Mouse (Mus musculus) ES-Bruce4 (cell line): Measurements from ENCODE around the gene Hnrnph2. TPM values are rescaled to one million over a fixed set of nuclear protein-coding genes. Genes with fewer than 3 reads are reported as not detected.

Source experiments
- H3K27ac ChIP-seq: 2 replicates; pipeline ENCODE4 v1.5.1; 2012; ENCODE audit warnings: low read length, inconsistent platforms; ENCODE audit not compliant: insufficient read depth
- H3K27me3 ChIP-seq: 2 replicates; pipeline ENCODE4 v1.6.1; 2012; ENCODE audit warnings: mild to moderate bottlenecking, low read length, inconsistent platforms; ENCODE audit not compliant: control insufficient read depth, poor library complexity, insufficient read depth, severe bottlenecking
- H3K36me3 ChIP-seq: 2 replicates; pipeline ENCODE4 v1.6.1; 2012; ENCODE audit warnings: inconsistent platforms, mild to moderate bottlenecking, low read length, moderate library complexity; ENCODE audit not compliant: control insufficient read depth, poor library complexity, insufficient read depth, severe bottlenecking
- H3K4me1 ChIP-seq: one replicate; pipeline ENCODE4 v1.8.1; 2011; ENCODE audit warnings: low read length; ENCODE audit not compliant: control insufficient read depth, insufficient read depth
- H3K4me3 ChIP-seq: 2 replicates; pipeline ENCODE4 v1.5.1; 2011; ENCODE audit warnings: low read depth, mild to moderate bottlenecking, low read length
- H3K9ac ChIP-seq: 2 replicates; pipeline ENCODE4 v1.6.1; 2012; ENCODE audit warnings: low read depth, mild to moderate bottlenecking, inconsistent platforms; ENCODE audit not compliant: poor library complexity, severe bottlenecking
- H3K9me3 ChIP-seq: replicated peaks from 2 replicates; pipeline ENCODE4 v1.6.1; 2012; ENCODE audit warnings: mild to moderate bottlenecking, low read length, inconsistent platforms; ENCODE audit not compliant: control insufficient read depth, poor library complexity, insufficient read depth, severe bottlenecking
- CTCF ChIP-seq: IDR thresholded peaks from one replicate; pipeline ENCODE4 v1.8.1; 2011; ENCODE audit warnings: low read depth, low read length
- EP300 ChIP-seq: IDR thresholded peaks from 2 replicates; pipeline ENCODE4 v1.6.1; 2011; ENCODE audit warnings: low read depth, low read length; ENCODE audit not compliant: insufficient read depth
- POLR2A ChIP-seq: IDR thresholded peaks from one replicate; pipeline ENCODE4 v1.8.1; 2011; ENCODE audit warnings: low read length; ENCODE audit not compliant: insufficient read depth
- polyA plus RNA-seq: library from polyadenylated mRNA; stranded (reverse); fragments of >200 nt; gene quantifications from 2 replicates; pipeline ENCODE4 v1.2.4, GENCODE M21; 2011; ENCODE audit warnings: low read depth; ENCODE audit not compliant: missing spikeins, insufficient read depth, insufficient read length

The Hnrnph2 gene
- polyA plus RNA-seq, 1 experiment = 125 TPM

GRCm38 (mm10) chrX:134623350-134623749 lies 22.4 kb downstream of the Hnrnph2 start:
- Histone ChIP-seq H3K4me3 (no peak overlapping the region), H3K27ac (no peak overlapping the region), H3K4me1 (no peaks in the 10 kb centered on the region), H3K36me3 (no peaks in the 10 kb centered on the region), H3K27me3 (no peaks in the 10 kb centered on the region), H3K9me3 (no peaks in the 10 kb centered on the region), H3K9ac (no peak overlapping the region)
- no peak for TF ChIP-seq EP300
- no peak for TF ChIP-seq POLR2A
- no peak for TF ChIP-seq CTCF

GRCm38 (mm10) chrX:134628200-134628599 lies 27.2 kb downstream of the Hnrnph2 start:
- H3K4me3 ChIP-seq = no peak overlapping the region
- H3K4me1 ChIP-seq = no peaks in the 10 kb centered on the region
- no peak overlapping the region for H3K9ac ChIP-seq
- H3K27ac ChIP-seq = no peak overlapping the region
- TF ChIP-seq CTCF (no peak), EP300 (no peak), POLR2A (no peak)
- H3K36me3 ChIP-seq = no peaks in the 10 kb centered on the region
- H3K27me3 ChIP-seq = no peaks in the 10 kb centered on the region; the same call in 1 of the 2 replicates
- H3K9me3 ChIP-seq = no peaks in the 10 kb centered on the region

GRCm38 (mm10) chrX:134632710-134633109 lies 31.7 kb downstream of the Hnrnph2 start:
- Histone ChIP-seq H3K36me3 (no peaks in the 10 kb centered on the region), H3K9ac (no peak overlapping the region), H3K27ac (no peak overlapping the region), H3K9me3 (no peaks in the 10 kb centered on the region), H3K4me3 (no peak overlapping the region), H3K27me3 (no peaks in the 10 kb centered on the region; the same call in 1 of the 2 replicates), H3K4me1 (peaks cover 3% of the 10 kb centered on the region)
- no peak for TF ChIP-seq CTCF
- no peak for TF ChIP-seq POLR2A
- TF ChIP-seq EP300 = no peak

GRCm38 (mm10) chrX:134635111-134635510 lies 34.1 kb downstream of the Hnrnph2 start:
- Histone ChIP-seq H3K9me3 (no peaks in the 10 kb centered on the region), H3K4me1 (peaks cover 3% of the 10 kb centered on the region), H3K4me3 (no peak overlapping the region), H3K27ac (no peak overlapping the region), H3K9ac (no peak overlapping the region), H3K36me3 (no peaks in the 10 kb centered on the region), H3K27me3 (no peaks in the 10 kb centered on the region; the same call in 1 of the 2 replicates)
- TF ChIP-seq EP300 (no peak), CTCF (no peak), POLR2A (no peak)

- no peaks in the 10 kb centered on the region for H3K36me3 ChIP-seq
- no peak overlapping the region for H3K27ac ChIP-seq
- no peaks in the 10 kb centered on the region for H3K9me3 ChIP-seq
- no peak overlapping the region for H3K9ac ChIP-seq
- H3K27me3 ChIP-seq = no peaks in the 10 kb centered on the region; the same call in 1 of the 2 replicates
- no peak overlapping the region for H3K4me3 ChIP-seq
- TF ChIP-seq CTCF (no peak), EP300 (no peak), POLR2A (no peak)
- H3K4me1 ChIP-seq = peaks cover 3% of the 10 kb centered on the region
Observed at GRCm38 (mm10) chrX:134635860-134636259, 34.9 kb downstream of the Hnrnph2 start.

GRCm38 (mm10) chrX:134641000-134641760 lies 40.2 kb downstream of the Hnrnph2 start:
- Histone ChIP-seq H3K27ac (no peak overlapping the region), H3K4me3 (no peak overlapping the region), H3K4me1 (no peaks in the 10 kb centered on the region), H3K36me3 (no peaks in the 10 kb centered on the region), H3K9ac (no peak overlapping the region), H3K9me3 (no peaks in the 10 kb centered on the region), H3K27me3 (no peaks in the 10 kb centered on the region)
- TF ChIP-seq POLR2A (no peak), EP300 (no peak), CTCF (no peak)
